Mouse (Mus musculus) kidney, postnatal 0 days (tissue): ENCODE measurements at regions not wholly inside any gene's neighbourhood (a gene's known extent, or its start where the extent isn't known, plus 50 kb on each side); places are given as distances from the start of the nearest gene placed in this dataset.

ENCODE experiments used
- ATAC-seq: fragments of 200-750 bp; cut with Nextera tagmentation; replicated peaks from 2 replicates; pipeline ENCODE4 v1.8.0; 2017; ENCODE audit warnings: low read depth, moderate number of reproducible peaks, moderate TSS enrichment, moderate library complexity; ENCODE audit not compliant: low FRiP score
- DNase-seq: peaks from one replicate; pipeline ENCODE4 v3.0.0-alpha.2; 2016; ENCODE audit warnings: low spot score
- H3K27ac ChIP-seq: fragments of 300-500 bp; sonication (generic); 2 replicates; pipeline ENCODE4 v1.5.1; 2014; ENCODE audit warnings: mild to moderate bottlenecking
- H3K27me3 ChIP-seq: fragments of 300-500 bp; sonication (generic); 2 replicates; pipeline ENCODE4 v1.6.1; 2014; ENCODE audit warnings: low read length, mixed read lengths; ENCODE audit not compliant: insufficient read depth
- H3K36me3 ChIP-seq: fragments of 300-500 bp; sonication (generic); 2 replicates; pipeline ENCODE4 v1.6.1; 2014; ENCODE audit warnings: low read length, mixed read lengths; ENCODE audit not compliant: insufficient read depth
- H3K4me1 ChIP-seq: fragments of 300-500 bp; sonication (generic); replicated peaks from 2 replicates; pipeline ENCODE4 v1.6.1; 2014; ENCODE audit warnings: antibody characterized with exemption, low read length, mixed read lengths; ENCODE audit not compliant: insufficient read depth
- H3K4me2 ChIP-seq: fragments of 300-500 bp; sonication (generic); 2 replicates; pipeline ENCODE4 v1.6.1; 2014; ENCODE audit warnings: mild to moderate bottlenecking, low read length, moderate library complexity, mixed read lengths
- H3K4me3 ChIP-seq: fragments of 300-500 bp; sonication (generic); replicated peaks from 2 replicates; pipeline ENCODE4 v1.5.1; 2014; ENCODE audit warnings: low read depth, low read length
- H3K9ac ChIP-seq: fragments of 300-500 bp; sonication (generic); 2 replicates; pipeline ENCODE4 v1.6.1; 2014; ENCODE audit warnings: low read depth, low read length
- H3K9me3 ChIP-seq: fragments of 300-500 bp; sonication (generic); replicated peaks from 2 replicates; pipeline ENCODE4 v1.6.1; 2016; ENCODE audit warnings: low read length, inconsistent platforms, mixed read lengths
- CTCF ChIP-seq: IDR thresholded peaks from 2 replicates; pipeline ENCODE4 v1.5.1; 2016; ENCODE audit warnings: antibody characterized with exemption, low read depth, mild to moderate bottlenecking, moderate library complexity
- WGBS: fragments of 180-500 bp; shearing (Covaris S2); extraction: QIAGEN DNeasy Blood & Tissue Kit; methylation state at CpG from one replicate; pipeline ENCODE4 v1.1.7; 2014; 5-methylcytosine and 5-hydroxymethylcytosine counted together

DNA sequence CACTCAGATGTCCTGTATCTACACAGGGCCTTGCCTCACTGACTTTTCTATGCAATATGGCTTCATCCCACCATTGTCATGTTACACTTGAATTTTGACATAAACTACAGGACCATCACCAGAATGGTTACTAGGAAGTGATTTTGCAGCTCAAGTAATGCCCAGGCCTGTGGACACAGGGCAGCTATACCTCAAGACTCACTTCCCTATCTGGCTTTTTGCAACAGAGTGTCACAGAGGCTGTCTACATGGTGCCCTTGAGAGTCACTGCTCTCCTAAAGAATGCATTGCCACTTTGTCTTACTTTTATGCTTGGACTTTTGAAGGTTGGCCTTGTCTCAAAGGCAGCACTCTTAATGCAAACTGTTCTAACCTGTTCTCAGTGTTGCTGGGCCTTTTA, 139.7 kb downstream of the Ankrd16 start:
- TF ChIP-seq CTCF = no peak
- Histone ChIP-seq H3K9ac (no peak overlapping the region), H3K4me2 (no peak overlapping the region), H3K27ac (no peak overlapping the region), H3K27me3 (no peaks in the 10 kb centered on the region), H3K9me3 (no peaks in the 10 kb centered on the region), H3K4me1 (no peaks in the 10 kb centered on the region), H3K36me3 (no peaks in the 10 kb centered on the region), H3K4me3 (no peak overlapping the region)
- no peak for DNase-seq
- ATAC-seq = no peak

DNA sequence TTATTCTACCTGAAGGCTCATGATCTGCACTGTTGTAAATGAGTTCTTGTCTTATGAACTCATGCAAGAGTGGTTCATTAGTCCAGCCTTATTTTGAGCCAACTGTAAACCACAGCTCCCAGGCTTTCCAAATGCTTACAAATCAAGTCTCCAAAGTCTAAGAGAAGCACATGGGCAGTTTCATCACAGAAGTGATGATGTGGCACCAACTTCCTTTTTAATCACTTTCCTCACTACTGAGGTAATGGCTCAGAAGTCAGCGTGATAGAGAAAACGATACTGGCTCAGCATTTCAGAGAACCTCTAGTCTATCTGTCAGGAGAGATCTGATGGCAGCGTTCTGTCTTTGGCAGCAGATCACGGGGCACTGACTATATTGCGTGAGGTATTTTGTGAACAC, 140.4 kb downstream of the Ankrd16 start:
- Histone ChIP-seq H3K4me2 (no peak overlapping the region), H3K9ac (no peak overlapping the region), H3K4me1 (no peaks in the 10 kb centered on the region), H3K27me3 (no peaks in the 10 kb centered on the region), H3K27ac (no peak overlapping the region), H3K9me3 (no peaks in the 10 kb centered on the region), H3K36me3 (no peaks in the 10 kb centered on the region), H3K4me3 (no peak overlapping the region)
- ATAC-seq (no peak), DNase-seq (no peak)
- TF ChIP-seq CTCF = no peak
- 88% methylated on average over 5 of the region's 5 CpGs for WGBS

GRCm38 (mm10) chr2:11960777-11961176, 183.1 kb downstream of the Ankrd16 start:
- no peaks in the 10 kb centered on the region for H3K4me1 ChIP-seq
- H3K27ac ChIP-seq = no peak overlapping the region
- no peaks in the 10 kb centered on the region for H3K36me3 ChIP-seq
- DNase-seq = no peak
- 70% methylated on average over 3 of the region's 3 CpGs for WGBS
- TF ChIP-seq CTCF = no peak
- no peaks in the 10 kb centered on the region for H3K9me3 ChIP-seq
- no peak overlapping the region for H3K4me2 ChIP-seq
- H3K27me3 ChIP-seq = no peaks in the 10 kb centered on the region
- H3K9ac ChIP-seq = no peak overlapping the region
- H3K4me3 ChIP-seq = no peak overlapping the region
- ATAC-seq = no peak

DNA sequence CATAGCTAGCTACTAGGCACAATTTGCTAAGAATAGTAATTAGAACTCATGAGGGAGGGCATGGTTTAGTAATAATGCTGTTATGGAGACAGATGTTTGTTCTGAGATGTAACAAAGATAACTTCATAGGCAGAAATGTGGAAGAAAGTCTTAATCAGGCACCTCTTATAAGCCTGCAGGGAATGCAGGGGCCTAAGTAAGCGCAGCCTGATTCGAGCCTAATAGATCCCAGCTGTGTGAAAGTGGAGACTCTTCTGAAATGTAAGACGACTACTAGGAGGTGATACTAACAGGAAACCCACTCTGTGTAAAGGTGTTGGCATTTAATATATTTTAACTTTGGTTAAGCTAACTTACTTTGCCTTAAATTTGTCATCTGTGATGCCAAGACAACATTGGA, 187.7 kb downstream of the Ankrd16 start:
- 24% methylated on average over 3 of the region's 3 CpGs for WGBS

DNA sequence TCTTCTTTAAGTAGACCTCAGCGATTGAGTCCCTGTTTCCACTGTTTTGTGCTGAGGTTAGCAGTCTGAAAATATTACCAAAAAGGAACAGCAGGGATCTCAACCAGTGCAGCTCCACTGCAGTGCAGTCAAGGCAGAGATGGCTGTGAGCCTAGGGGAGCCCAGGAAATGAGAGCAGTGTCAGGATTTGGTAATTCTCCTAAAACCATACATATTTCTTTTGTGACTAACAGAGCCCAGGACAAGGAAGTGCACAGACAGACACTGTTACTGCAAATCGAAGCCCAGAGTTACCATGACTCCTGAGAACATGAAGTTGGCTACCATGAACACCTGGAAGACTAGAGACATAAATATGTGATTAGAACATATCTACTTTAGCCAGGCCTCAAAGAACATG, 189.3 kb downstream of the Ankrd16 start:
- no peak for TF ChIP-seq CTCF
- no peak overlapping the region for H3K4me3 ChIP-seq
- no peaks in the 10 kb centered on the region for H3K4me1 ChIP-seq
- no peak overlapping the region for H3K4me2 ChIP-seq
- ATAC-seq = no peak
- 82% methylated on average over 2 of the region's 2 CpGs for WGBS
- H3K36me3 ChIP-seq = no peaks in the 10 kb centered on the region
- H3K9ac ChIP-seq = no peak overlapping the region
- no peak overlapping the region for H3K27ac ChIP-seq
- no peaks in the 10 kb centered on the region for H3K27me3 ChIP-seq
- H3K9me3 ChIP-seq = no peaks in the 10 kb centered on the region
- no peak for DNase-seq

More for the DNA sequence above, 187.7 kb downstream of the Ankrd16 start:
- Histone ChIP-seq H3K27ac (no peak overlapping the region), H3K4me1 (no peaks in the 10 kb centered on the region), H3K4me2 (no peak overlapping the region), H3K36me3 (no peaks in the 10 kb centered on the region), H3K9me3 (no peaks in the 10 kb centered on the region), H3K27me3 (no peaks in the 10 kb centered on the region), H3K4me3 (no peak overlapping the region), H3K9ac (no peak overlapping the region)
- TF ChIP-seq CTCF = no peak
- DNase-seq = peak; percentile 15
- ATAC-seq = no peak

GRCm38 (mm10) chr2:11971972-11972371, 194.3 kb downstream of the Ankrd16 start:
- 89% methylated on average over 5 of the region's 5 CpGs for WGBS
- H3K4me3 ChIP-seq = no peak overlapping the region
- no peak for TF ChIP-seq CTCF
- no peaks in the 10 kb centered on the region for H3K4me1 ChIP-seq
- H3K27ac ChIP-seq = no peak overlapping the region
- H3K9me3 ChIP-seq = no peaks in the 10 kb centered on the region
- H3K4me2 ChIP-seq = no peak overlapping the region
- no peak for ATAC-seq
- H3K9ac ChIP-seq = no peak overlapping the region
- H3K36me3 ChIP-seq = no peaks in the 10 kb centered on the region
- no peaks in the 10 kb centered on the region for H3K27me3 ChIP-seq
- no peak for DNase-seq
